Mouse (Mus musculus): ENCODE measurements around the gene Pid1. TPM values are rescaled to one million over a fixed set of nuclear protein-coding genes. Genes with fewer than 3 reads are reported as not detected.
A peak's percentile ranks its signal among the peaks of the same experiment; 100 is the strongest.

Pid1 gene
- total RNA-seq, 2 experiments from 2014 or later = 5.1 to 8.1 TPM

DNA sequence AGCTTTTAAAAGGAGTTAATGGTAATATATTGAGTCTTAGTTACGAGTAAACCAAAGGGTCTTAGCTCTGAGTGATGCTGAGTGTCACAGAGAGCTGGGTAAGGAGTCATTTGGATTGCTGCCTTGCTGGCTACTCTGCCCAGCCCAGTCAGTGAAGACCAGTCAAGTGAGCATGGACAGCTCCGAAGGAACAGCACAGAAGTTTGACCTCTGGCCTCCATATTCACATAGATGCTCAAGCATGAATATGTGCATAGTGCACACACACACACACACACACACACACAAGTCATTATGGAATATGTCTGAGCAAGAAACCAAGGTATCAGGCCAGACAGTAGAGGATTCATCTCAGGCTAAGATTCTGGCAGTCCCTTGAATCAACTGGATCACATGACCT is 244.7 kb downstream of the Pid1 start:
- Histone ChIP-seq H3K27ac (no peak overlapping the region), H3K4me3 (no peak overlapping the region)
- intact Hi-C loops (cut with DNase I) = no loop called here
- no peak for TF ChIP-seq CTCF (IDR thresholded peaks at IDR 0.05)
- no peak for DNase-seq

DNA sequence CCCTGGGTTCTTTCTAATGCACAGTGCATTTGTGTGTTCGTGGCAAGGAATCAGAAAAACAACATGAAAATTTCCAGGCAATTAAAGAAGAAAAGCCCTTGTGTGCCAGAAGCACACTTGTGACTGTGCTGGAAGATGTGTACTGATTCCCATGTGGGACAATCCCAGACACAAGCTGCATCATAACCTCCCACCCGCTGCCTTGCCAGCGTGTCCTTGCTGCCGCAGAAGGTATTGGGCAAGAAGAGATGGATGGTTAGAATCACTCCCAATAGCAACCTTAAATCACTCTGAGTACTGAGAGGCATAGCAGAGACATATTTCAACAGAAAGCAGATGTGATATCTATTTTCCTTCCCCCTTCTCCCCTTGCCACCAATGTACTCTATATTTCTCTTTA is 257.2 kb downstream of the Pid1 start:
- DNase-seq = peak; percentile 50
- Histone ChIP-seq H3K27ac (no peak overlapping the region), H3K4me3 (no peak overlapping the region)
- no peak for TF ChIP-seq CTCF (IDR thresholded peaks at IDR 0.05)
- intact Hi-C loops (cut with DNase I) = no loop called here

DNA sequence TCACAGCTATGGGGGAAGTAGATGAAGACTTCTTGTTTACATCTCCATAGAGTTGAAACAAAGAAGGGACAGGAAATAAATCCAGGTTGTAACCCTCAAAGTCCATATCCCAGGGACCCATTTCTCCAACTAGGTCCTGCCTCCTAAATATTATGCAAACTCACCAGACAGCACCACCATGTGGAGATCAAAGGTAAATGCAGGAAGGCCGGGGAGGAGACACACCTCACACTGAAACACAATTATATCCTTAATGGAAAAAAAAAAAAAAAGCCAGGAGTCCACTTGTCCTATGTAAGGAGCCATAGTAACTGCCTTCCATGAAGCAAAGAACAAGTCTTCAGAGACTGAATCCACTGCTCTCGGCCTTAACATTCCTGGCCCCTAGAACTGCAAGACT is 261.9 kb downstream of the Pid1 start:
- no peak for DNase-seq
- Histone ChIP-seq H3K27ac (no peak overlapping the region), H3K4me3 (no peak overlapping the region)
- intact Hi-C loops (cut with DNase I) = no loop called here
- TF ChIP-seq CTCF (IDR thresholded peaks at IDR 0.05) = peak; percentile 46

DNA sequence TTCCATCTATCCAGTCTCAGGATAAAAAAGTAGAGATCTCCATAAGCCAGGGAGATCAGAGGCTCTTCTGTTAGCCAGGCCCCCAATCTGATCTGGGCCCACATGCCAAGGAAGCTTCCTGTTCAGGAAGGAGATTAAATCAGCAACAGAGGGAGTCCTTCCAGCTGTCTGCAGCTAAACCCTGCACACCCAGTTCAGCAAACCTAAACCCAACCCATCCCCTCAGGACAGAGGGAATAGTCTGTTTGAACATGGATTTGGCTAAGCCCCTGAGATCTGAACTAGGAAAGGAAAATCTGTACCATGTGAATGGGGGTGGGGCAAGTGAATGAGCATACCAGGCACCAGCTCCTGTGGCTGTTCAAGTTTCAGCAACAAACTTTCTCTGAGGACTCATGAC is 266.6 kb downstream of the Pid1 start:
- no peak for DNase-seq
- no peak for TF ChIP-seq CTCF (IDR thresholded peaks at IDR 0.05)
- intact Hi-C loops (cut with DNase I) = no loop called here
- H3K27ac ChIP-seq = no peak overlapping the region
- no peak overlapping the region for H3K4me3 ChIP-seq

DNA sequence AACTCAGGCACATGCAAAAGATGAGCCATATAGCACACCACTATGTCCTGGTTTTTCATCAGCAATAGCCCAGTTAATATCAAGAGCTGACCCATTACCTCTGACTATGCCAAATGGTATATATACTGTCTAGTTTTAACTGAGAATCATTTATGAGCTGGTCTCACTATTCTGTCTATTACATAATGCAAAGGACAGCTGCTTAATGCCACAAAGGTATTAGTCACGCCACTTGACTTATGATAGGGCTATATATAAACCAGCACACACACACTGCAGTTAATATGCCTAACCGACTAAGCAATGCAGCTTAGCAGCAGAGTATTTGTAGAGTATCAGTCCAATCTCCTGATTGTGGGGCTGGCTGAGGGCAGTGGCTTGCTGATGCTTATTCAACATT is 270.7 kb downstream of the Pid1 start:
- no peak overlapping the region for H3K27ac ChIP-seq
- no peak overlapping the region for H3K4me3 ChIP-seq
- DNase-seq = no peak
- intact Hi-C loops (cut with DNase I) = no loop called here
- TF ChIP-seq CTCF (IDR thresholded peaks at IDR 0.05) = no peak

DNA sequence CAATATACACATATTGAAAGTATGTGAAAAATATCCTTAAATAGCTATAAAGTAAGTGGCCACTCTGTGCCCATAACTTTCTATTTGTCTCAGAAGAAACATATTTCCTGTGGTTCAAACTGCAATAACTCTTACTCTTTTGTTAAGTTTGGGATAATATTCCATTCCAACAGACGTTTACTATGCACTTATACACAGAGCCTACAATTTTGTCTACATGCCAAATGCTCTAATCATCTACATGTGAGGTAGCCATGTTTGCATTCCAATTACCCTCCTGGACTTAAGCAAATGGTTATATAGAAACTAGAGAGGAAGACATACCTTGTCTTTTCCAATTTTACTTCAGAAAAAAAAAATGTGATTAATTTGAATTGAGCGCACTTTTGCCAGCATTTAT is 274.3 kb downstream of the Pid1 start:
- Histone ChIP-seq H3K27ac (no peak overlapping the region), H3K4me3 (no peak overlapping the region)
- intact Hi-C loops (cut with DNase I) = no loop called here
- no peak for DNase-seq
- no peak for TF ChIP-seq CTCF (IDR thresholded peaks at IDR 0.05)

DNA sequence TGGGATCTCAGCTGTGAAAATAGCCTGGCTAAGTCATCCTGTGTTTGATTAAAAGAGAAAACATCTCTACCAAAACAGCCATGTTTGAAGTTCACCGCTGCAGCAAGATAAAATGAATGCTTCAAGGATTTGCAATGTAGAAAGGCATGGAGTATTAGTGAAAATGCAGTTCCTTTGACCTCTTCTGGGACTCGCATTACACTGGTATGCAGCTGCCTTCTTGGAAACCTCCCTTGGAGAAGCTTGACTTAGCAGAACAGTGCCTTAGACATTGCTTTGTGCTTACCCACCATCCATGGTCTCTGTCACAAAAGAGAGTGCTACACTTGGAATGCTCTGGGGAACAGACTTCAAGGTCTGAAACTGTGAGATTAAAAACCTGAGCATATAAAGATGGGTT is 276.0 kb downstream of the Pid1 start:
- intact Hi-C loops (cut with DNase I) = no loop called here
- Histone ChIP-seq H3K27ac (no peak overlapping the region), H3K4me3 (no peak overlapping the region)
- TF ChIP-seq CTCF (IDR thresholded peaks at IDR 0.05) = no peak
- DNase-seq = no peak

DNA sequence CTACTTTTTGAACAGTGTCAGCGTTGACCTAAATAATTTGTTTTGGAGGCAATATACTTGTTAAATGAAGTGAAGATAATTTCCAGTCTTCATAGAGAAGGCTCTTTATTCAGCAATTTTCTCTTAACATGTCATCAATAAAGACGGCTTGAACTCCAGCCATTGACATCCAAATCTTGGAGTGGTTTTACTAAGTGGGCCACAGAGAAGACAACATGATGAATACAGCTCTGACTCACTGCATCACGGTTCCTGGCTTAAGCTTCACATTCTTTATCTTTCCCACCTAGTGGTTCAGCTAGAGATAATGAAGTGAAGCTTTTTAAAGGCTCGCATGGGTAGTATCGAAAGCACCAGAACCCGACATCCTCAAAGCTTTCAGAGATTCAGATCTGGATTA is 276.7 kb downstream of the Pid1 start:
- Histone ChIP-seq H3K27ac (no peak overlapping the region), H3K4me3 (no peak overlapping the region)
- intact Hi-C loops (cut with DNase I) = no loop called here
- DNase-seq = no peak
- TF ChIP-seq CTCF (IDR thresholded peaks at IDR 0.05) = no peak

DNA sequence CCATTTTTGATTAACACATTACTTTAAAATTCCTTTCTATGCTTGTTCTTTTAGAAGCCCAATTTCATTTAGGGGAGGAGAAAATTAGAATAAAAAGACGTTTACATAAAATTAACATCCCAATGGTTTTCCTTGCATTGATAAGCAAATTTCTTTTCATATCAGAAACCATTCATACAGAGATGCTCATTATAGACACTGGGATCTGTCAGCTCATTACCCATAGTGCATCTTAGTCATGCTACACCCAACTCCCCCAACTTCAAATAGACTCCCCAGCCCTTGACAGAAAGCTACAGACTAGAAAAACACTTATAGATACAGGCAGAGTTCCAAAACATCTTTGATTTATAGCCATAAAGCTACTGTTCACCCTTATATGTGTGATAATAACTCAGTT is 277.5 kb downstream of the Pid1 start:
- intact Hi-C loops (cut with DNase I) = no loop called here
- Histone ChIP-seq H3K27ac (no peak overlapping the region), H3K4me3 (no peak overlapping the region)
- DNase-seq = no peak
- TF ChIP-seq CTCF (IDR thresholded peaks at IDR 0.05) = no peak

DNA sequence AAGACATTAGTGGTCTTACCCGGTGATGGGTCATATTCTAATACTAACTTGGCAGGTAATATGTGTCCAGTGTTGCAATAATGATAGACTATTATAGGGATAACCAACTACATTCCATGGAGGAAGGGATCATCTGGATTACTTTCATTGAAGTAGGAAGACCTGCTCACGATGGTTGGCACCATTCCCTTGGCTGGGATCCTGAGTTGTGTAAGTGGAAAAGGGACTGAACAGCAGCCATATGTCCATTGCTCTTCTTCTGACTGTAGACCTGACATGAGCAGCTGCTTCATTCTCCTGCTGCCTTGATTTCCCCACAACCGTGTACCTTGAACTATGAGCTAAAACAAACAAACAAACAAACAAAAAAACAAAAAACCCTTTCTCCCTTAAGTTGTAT is 278.6 kb downstream of the Pid1 start:
- DNase-seq = no peak
- TF ChIP-seq CTCF (IDR thresholded peaks at IDR 0.05) = no peak
- no peak overlapping the region for H3K27ac ChIP-seq
- intact Hi-C loops (cut with DNase I) = no loop called here
- H3K4me3 ChIP-seq = no peak overlapping the region

DNA sequence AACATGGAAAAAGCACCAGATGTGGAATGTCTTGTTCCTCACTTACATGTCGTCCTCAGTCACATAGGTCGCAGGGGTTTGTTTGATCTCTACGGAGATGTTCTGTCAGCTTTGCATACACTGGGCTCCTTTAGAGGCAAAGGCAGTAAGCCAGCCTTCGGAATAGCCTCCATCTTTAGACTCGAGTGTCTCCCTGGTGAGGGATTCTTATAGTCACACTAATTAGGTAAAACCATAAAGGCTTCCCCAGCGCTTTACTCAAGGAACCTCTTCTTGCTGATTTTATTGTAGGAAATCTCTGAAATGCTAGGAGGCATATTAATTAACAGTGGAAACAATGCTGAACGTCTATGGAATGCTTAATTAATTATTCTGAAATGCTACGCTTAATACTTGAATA is 284.4 kb downstream of the Pid1 start:
- no peak overlapping the region for H3K4me3 ChIP-seq
- no peak overlapping the region for H3K27ac ChIP-seq
- TF ChIP-seq CTCF (IDR thresholded peaks at IDR 0.05) = no peak
- DNase-seq = no peak
- intact Hi-C loops (cut with DNase I) = no loop called here

DNA sequence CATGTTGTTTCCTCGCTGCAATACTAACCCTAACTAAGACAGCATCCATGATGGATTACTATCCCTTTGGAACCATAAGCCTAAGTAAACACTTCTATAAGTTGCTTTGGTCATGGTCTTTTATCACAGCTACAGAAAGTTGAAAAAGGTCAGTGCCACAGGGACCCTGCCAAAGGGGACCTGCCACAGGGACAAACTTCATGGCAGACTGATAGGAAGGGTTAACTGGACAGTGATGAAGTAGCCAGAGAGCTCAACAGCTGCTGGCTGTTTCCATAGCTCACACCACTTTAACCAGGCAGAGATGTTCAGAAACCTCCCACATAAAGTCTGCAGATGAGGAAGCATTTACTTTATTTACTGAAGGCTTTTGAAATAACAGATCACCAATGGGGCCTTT is 287.0 kb downstream of the Pid1 start:
- DNase-seq = no peak
- no peak for TF ChIP-seq CTCF (IDR thresholded peaks at IDR 0.05)
- intact Hi-C loops (cut with DNase I) = no loop called here

DNA sequence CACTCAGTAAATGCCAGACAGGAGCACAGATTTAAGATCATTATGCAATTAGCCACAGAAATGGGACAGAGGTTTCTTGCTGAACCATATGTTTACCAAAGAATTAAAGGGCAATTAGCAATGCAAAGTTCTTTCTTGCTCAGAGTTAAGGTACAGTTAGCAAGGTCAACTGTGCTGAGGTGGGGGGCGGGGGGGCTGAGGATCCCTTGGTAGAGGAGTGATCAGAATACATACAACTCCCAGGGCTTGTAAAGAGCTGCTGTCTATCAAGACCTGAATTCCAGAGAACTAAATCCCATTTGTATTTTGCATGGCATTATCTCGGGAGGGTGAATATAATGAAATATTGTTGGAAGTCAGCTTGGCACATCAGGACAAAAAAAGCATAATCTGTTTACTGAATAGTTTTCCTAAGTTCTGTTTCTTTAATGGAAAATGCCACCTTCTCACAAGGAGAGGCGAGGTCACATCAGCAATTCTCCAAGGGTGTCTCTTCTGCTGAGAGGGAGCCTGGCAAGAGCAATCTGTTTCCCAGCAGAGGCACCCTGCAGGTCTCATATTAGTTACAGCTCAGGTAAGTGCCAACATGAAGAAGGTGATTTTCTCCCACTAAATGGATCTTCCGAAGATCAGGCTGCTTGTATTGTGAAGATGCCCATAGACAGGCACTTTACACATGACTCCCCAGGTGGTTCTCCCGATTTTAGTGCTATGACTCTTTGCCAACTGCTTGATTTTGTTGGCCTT is 306.9 kb downstream of the Pid1 start:
- intact Hi-C loops (cut with DNase I) = no loop called here
- no peak for DNase-seq
- Histone ChIP-seq H3K4me3 (no peak overlapping the region), H3K27ac (no peak overlapping the region)
- TF ChIP-seq CTCF (IDR thresholded peaks at IDR 0.05) = no peak

More for the DNA sequence above, 287.0 kb downstream of the Pid1 start:
- no peak overlapping the region for H3K27ac ChIP-seq
- no peak overlapping the region for H3K4me3 ChIP-seq

DNA sequence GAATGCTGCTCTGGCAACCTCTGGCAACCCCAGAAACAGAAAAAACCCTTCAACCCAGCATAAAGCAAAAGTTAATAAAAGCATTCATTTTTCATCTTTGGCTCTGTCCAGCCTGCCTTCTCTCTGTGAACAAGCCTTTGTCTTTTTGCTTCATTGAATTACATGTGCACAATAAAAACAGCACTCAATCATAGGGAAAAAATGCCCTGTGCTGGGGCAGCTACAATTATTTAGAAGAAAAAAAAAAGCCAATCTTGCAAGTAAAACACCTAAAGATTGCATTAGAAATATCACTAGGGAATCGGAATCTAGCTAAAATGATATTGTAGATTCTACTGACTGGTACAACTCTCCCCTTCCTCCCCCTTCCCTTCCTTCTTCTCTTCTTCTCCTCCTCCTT is 307.7 kb downstream of the Pid1 start:
- H3K27ac ChIP-seq = no peak overlapping the region
- no peak for DNase-seq
- TF ChIP-seq CTCF (IDR thresholded peaks at IDR 0.05) = no peak
- H3K4me3 ChIP-seq = no peak overlapping the region
- intact Hi-C loops (cut with DNase I) = no loop called here
